Mouse (Mus musculus) right cerebral cortex, postnatal 36 days (tissue): ENCODE results near the gene Elp4.

Experiments
- DNase-seq, 2 experiments: peaks; one replicate each; pipeline ENCODE4 v3.0.0; 2022; ENCODE audit warnings: low spot score in 2 of 2, mixed read lengths in 1 of 2

The Elp4 gene

GRCm38 (mm10) chr2:105682634-105683351, 221.6 kb downstream of the Elp4 start:
- DNase-seq: no peak

DNA sequence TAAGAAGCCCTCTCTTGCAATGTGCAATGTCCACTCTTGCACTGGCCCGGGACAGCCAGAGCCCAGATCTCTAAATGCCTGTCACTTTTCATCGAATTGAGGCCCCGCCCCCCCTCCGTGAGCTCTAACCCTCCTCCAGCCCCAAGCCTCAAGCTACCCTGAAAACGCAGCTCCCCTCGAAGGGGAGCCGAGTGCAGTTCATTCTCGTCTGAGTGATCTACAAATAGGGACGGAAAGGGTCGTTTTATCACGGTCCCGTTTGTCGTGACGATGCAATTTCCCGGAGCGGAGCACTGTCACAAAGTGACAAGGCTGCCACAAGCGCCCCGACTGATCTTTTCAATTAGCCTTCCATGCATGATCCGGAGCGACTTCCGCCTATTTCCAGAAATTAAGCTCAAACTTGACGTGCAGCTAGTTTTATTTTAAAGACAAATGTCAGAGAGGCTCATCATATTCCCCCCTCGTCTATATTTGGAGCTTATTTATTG, 222.3 kb downstream of the Elp4 start:
- no peak for DNase-seq

GRCm38 (mm10) chr2:105680999-105681710, 223.2 kb downstream of the Elp4 start:
- DNase-seq: no peak

DNA sequence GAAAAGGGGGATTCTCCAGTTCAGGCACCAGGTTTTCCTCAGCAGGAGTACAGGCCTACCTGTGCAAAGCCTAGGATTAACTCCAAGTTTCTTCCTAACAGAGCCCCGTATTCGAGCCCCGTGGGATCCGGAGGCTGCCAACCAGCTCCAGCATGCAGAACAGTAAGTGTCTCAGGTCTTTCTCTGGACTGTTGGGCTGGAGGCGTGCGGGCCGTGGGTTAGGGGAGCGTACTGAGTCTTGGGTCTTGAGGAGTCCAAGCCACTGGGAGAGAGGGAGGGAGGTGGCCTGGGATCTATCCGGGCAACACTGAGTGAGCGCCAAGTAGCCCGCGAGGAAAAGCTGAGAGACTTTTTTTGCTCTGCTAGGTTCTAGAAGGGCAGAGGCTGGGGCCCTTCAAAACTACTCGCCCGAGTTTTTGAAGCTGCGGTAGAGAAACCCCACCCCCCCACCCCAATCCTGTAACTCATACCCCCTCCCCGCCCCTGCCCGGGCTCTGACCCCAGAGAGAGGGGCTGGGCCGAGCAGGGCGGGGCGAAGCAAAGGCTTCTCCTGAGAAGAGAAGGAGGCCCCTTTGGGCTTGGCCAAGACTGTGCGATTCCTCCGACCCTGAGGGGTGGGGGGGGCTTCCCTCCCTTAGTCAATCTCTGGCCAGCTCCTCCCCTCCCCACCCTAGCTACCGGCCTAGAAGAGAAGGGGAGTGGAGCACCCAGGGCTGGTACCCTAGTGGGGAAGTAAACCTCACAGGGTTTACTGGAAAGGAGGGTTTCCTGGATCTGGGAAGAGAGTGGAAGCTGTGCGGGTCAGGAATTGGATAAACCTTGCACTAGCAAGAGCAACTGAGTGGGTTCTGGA, 224.0 kb downstream of the Elp4 start:
- no peak for DNase-seq

GRCm38 (mm10) chr2:105679331-105679730, 225.0 kb downstream of the Elp4 start:
- DNase-seq: no peak

DNA sequence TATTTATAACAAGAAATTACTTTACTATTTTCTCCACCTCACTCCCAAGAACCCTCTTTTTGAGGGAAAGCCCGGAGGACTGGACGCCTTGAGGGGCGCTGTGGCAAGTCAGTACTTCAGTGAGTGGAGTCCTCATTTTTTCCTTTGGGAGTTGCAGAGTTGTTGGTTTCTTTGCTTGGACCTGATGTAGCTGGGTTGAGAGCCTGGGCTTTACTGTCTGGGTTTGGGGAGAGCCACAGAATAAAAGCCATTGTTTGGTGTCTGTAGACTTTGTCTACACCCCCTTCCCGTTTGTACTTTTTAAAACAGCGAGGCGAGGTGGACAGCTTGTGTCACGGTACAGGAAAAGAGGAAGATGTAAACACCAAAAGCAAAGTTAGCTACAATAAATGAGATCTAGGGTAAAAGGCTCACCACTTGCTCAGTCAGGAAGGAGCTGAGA, 225.5 kb downstream of the Elp4 start:
- DNase-seq: no peak

DNA sequence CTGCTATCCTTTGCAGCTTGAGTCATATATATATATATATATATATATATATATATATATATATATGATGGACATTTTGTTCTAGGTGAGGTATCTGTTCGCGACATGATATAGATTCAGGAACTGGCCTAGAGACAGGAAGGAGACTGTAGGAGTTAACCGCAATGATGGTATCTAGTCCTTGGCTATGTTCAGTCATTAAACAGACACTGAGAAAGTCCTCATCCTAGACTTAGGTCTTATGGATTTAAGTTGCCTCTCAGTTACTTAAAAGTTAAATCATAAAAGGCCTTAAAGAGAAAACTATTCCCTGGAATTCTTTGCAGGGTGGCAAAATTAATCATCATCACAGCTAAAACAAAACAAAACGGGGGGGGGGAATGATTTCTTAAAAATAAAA, 226.1 kb downstream of the Elp4 start:
- DNase-seq: no peak

- no peak for DNase-seq
Measured at GRCm38 (mm10) chr2:105677434-105678105, 226.8 kb downstream of the Elp4 start.

DNA sequence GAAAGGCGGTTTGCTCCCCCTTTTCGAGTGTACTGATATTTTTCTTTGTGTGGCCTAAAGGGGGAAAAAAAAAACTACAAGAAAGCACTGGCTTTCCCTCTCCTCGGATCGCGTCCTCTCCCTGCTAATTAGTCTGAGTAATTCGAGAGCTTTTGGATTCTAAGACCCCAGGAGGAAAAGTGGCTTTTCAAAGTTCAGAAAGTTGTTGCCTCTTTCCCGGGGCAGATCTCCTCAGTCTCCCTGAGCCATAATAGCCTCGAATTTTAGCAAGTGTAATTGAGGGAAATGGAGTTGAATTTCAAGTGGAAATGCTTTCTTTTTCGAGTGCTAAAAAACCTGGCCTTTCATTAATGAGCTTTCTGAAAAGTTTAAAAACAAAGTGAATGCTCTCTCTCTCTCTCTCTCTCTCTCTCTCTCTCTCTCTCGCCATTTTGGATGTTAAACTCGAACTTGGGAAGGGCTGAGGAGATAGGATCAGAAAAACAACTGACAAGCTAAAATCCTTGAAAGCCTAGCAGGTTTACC, 227.4 kb downstream of the Elp4 start:
- DNase-seq: no peak

- no peak for DNase-seq
Measured at GRCm38 (mm10) chr2:105676080-105676908, 228.1 kb downstream of the Elp4 start.

GRCm38 (mm10) chr2:105675730-105676079, 228.7 kb downstream of the Elp4 start:
- no peak for DNase-seq

DNA sequence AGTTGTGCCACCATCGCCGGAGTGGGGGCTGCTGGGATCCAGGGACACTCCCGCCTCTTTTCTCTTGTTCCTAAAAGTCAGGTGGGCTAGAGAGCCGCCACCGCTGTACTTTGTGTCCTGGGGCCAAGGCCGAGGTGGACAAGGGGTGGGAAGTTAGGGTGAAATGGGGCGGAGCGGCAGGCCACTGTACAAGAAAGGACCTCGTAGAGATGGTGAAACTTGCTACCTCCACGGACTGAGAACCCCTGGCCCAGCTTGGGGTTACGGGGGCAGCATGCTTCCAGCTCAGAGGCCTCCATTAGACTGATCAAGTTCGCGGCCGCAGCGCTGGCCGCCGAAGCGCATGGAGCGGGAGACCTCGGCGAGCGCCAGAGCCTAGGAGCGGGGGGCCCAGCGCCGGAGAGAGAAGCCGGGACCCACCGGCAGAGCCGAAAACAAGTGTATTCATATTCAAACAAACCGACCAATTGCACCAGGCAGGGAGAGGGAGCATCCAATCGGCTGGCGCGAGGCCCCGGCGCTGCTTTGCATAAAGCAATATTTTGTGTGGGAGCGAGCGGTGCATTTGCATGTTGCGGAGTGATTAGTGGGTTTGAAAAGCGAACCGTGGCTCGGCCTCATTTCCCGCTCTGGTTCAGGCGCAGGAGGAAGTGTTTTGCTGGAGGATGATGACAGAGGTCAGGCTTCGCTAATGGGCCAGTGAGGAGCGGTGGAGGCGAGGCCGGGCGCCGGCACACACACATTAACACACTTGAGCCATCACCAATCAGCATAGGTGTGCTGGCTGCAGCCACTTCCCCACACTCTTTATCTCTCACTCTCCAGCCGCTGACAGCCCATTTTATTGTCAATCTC, 229.3 kb downstream of the Elp4 start:
- DNase-seq: peak; percentile 72 to 73

GRCm38 (mm10) chr2:105674061-105674874, 230.1 kb downstream of the Elp4 start:
- no peak for DNase-seq

- no peak for DNase-seq
Measured at GRCm38 (mm10) chr2:105673631-105674060, 230.7 kb downstream of the Elp4 start.

DNA sequence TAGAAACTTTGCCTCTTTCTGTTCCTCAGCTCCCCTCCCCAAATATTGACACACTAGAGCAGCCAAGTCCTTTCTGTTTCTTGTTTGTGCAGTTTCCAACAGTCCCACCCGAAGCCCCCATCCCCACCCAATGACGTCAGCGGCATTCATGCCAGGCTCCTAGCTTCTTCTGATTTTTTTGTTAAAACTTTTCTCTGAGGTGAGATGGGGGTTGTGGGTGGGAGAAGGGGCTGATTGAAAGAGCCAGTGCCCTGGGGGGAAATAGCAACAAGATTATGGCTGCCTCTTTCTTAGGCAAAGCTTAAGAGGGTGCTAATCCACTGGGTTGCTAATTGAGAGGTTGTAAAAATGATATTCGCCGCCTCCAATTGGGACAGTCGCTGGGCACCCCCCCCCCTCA, 231.3 kb downstream of the Elp4 start:
- DNase-seq: no peak

GRCm38 (mm10) chr2:105672596-105672960, 231.8 kb downstream of the Elp4 start:
- no peak for DNase-seq

- no peak for DNase-seq
Measured at GRCm38 (mm10) chr2:105671798-105672595, 232.4 kb downstream of the Elp4 start.
